Mouse (Mus musculus): ENCODE data around the gene Ppp2ca. TPM values are rescaled to one million over a fixed set of nuclear protein-coding genes. Genes with fewer than 3 reads are reported as not detected.
A peak's percentile ranks its signal among the peaks of the same experiment; 100 is the strongest.
"Not testable (repeated sequence)": the region's sequence is repeated elsewhere in the genome, so short reads cannot be mapped to it uniquely, and the experiment has no call there.

Ppp2ca gene
- polyA plus RNA-seq, 1 experiment from 2014 or later: 108 TPM

- peak; percentile 84 for ATAC-seq
- Histone ChIP-seq H3K9me3 (replicated peaks) (no peaks in the 10 kb centered on the region), H3K36me3 (ENCODE audit: poor library complexity, severe bottlenecking) (no peaks in the 10 kb centered on the region), H3K9ac (peak overlapping the region; percentile 99), H3K4me1 (peaks cover 26% of the 10 kb centered on the region), H3K27me3 (no peaks in the 10 kb centered on the region), H3K27ac (peak overlapping the region; percentile 99), H3K4me3 (peak overlapping the region; percentile 92), H3K4me2 (peak overlapping the region; percentile 83)
- under 1% methylated on average over 62 of the region's 72 CpGs for WGBS
These were observed 715 bp downstream of the Ppp2ca start for GRCm38 (mm10) chr11:52099031-52099761.

GRCm38 (mm10) chr11:52099771-52100219 is 1.3 kb downstream of the Ppp2ca start:
- H3K9me3 ChIP-seq (replicated peaks): no peaks in the 10 kb centered on the region
- no peaks in the 10 kb centered on the region for H3K36me3 ChIP-seq (ENCODE audit: poor library complexity, severe bottlenecking)
- no peak for ATAC-seq
- no peak overlapping the region for H3K27ac ChIP-seq
- WGBS: 6% methylated on average over 7 of the region's 7 CpGs
- H3K9ac ChIP-seq: peak overlapping the region; percentile 99
- H3K4me2 ChIP-seq: peak overlapping the region; percentile 83
- no peaks in the 10 kb centered on the region for H3K27me3 ChIP-seq
- H3K4me3 ChIP-seq: peak overlapping the region; percentile 92
- H3K4me1 ChIP-seq: peaks cover 26% of the 10 kb centered on the region

- WGBS: 95% methylated on average over 4 of the region's 4 CpGs
- Histone ChIP-seq H3K4me1 (peaks cover 22% of the 10 kb centered on the region), H3K27ac (no peak overlapping the region), H3K4me3 (no peak overlapping the region), H3K4me2 (no peak overlapping the region), H3K27me3 (no peaks in the 10 kb centered on the region), H3K36me3 (ENCODE audit: poor library complexity, severe bottlenecking) (no peaks in the 10 kb centered on the region), H3K9ac (no peak overlapping the region), H3K9me3 (replicated peaks) (no peaks in the 10 kb centered on the region)
- ATAC-seq: no peak
These were observed 4.5 kb downstream of the Ppp2ca start for GRCm38 (mm10) chr11:52102977-52103376.

GRCm38 (mm10) chr11:52105503-52105902 is 7.0 kb downstream of the Ppp2ca start:
- Histone ChIP-seq H3K4me2 (no peak overlapping the region), H3K27me3 (no peaks in the 10 kb centered on the region), H3K27ac (no peak overlapping the region), H3K9me3 (replicated peaks) (no peaks in the 10 kb centered on the region), H3K4me1 (peaks cover 12% of the 10 kb centered on the region), H3K9ac (no peak overlapping the region), H3K4me3 (no peak overlapping the region), H3K36me3 (ENCODE audit: poor library complexity, severe bottlenecking) (no peaks in the 10 kb centered on the region)
- ATAC-seq: no peak

DNA sequence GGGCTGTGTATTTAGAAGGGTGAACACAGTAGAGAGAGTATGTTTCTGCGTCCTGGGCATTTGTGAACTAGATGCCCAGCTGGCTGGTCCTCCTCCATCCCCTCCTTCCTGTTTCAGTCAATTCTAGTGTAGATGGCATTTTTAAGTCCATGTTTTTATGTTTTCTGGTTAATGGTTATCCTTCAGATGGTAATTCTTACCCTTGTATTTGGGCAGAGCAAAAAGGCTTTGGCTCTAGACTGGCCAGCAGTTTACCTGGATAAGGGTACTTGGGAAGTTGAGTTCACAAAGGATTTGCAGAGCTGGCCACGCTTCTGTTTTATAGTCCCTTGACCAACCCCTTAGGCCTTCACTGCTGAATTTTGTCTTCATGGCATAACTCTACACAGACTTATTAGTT is 7.6 kb downstream of the Ppp2ca start:
- H3K36me3 ChIP-seq (ENCODE audit: poor library complexity, severe bottlenecking): no peaks in the 10 kb centered on the region
- no peak overlapping the region for H3K9ac ChIP-seq
- peaks cover 10% of the 10 kb centered on the region for H3K4me1 ChIP-seq
- ATAC-seq: no peak
- H3K9me3 ChIP-seq (replicated peaks): no peaks in the 10 kb centered on the region
- no peak overlapping the region for H3K27ac ChIP-seq
- 96% methylated on average over 2 of the region's 2 CpGs for whole genome bisulfite sequencing
- no peak overlapping the region for H3K4me2 ChIP-seq
- H3K27me3 ChIP-seq: no peaks in the 10 kb centered on the region
- no peak overlapping the region for H3K4me3 ChIP-seq

DNA sequence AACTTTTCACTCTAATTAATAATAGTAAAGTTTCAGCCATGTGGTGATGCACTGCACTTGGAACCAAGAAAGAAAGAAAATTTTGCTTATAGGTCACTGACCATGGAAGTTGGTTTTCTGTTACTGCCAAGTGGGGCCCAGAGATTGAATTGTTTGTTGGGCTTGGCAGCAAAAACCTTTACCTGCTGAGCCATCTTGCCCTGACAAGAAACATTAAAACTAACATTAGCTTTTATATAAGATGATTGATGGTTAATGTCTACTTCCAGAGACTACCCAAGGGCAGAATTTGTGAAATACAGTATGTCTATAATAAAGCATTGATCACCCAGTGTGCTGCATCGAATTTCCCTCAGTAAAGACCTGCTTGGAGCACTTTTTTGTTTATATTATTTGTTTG is 8.0 kb downstream of the Ppp2ca start:
- no peaks in the 10 kb centered on the region for H3K36me3 ChIP-seq (ENCODE audit: poor library complexity, severe bottlenecking)
- H3K4me3 ChIP-seq: no peak overlapping the region
- H3K9ac ChIP-seq: no peak overlapping the region
- no peak for ATAC-seq
- H3K4me1 ChIP-seq: peaks cover 6% of the 10 kb centered on the region
- H3K27me3 ChIP-seq: no peaks in the 10 kb centered on the region
- no peak overlapping the region for H3K27ac ChIP-seq
- WGBS: 100% methylated on average over 1 of the region's 1 CpGs
- no peaks in the 10 kb centered on the region for H3K9me3 ChIP-seq (replicated peaks)
- no peak overlapping the region for H3K4me2 ChIP-seq

DNA sequence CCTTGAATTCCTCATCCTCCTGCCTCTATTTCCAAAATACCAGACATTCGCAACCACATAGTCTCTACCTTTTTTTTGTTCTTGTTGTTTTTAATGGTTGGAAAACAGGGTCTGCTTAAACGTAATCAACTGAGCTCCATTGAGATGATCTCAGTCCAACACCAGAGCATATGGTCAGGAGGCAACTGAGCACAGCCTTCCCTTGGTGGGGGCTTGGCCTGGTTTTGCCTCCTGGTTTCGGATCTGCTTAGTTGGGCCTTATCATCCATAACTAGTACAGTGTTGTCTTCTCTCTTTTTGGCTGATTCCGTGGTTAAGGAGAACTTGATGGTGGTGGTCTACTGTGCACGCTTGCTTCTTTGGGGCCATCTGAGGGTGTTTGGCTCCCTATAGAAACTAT is 10.3 kb downstream of the Ppp2ca start:
- no peak for ATAC-seq
- no peak overlapping the region for H3K9ac ChIP-seq
- 92% methylated on average over 5 of the region's 5 CpGs for WGBS

DNA sequence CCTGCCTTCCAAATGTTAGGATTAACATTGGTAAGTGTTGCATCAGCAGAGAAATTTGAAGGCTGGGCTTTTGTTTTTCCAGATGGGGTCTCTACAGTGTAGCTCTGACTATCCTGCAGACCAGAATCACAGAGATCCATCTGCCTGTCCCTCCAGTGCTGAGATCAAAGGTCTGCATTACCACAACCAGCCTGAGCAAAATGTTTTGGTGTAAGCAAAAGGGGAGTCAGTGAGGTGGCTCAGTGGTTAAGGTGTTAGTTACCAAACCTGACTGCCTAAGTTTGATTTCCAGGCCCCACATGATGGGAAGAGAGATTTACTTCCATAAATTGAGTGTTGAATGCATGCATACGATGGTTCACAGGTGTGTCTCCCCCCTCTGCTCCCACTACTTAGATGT is 10.9 kb downstream of the Ppp2ca start:
- Histone ChIP-seq H3K9me3 (replicated peaks) (no peaks in the 10 kb centered on the region), H3K4me2 (no peak overlapping the region), H3K27me3 (no peaks in the 10 kb centered on the region), H3K4me3 (no peak overlapping the region), H3K4me1 (peaks cover 4% of the 10 kb centered on the region; the same call in 1 of the 2 replicates), H3K36me3 (ENCODE audit: poor library complexity, severe bottlenecking) (peaks cover 6% of the 10 kb centered on the region), H3K27ac (no peak overlapping the region), H3K9ac (no peak overlapping the region)
- 88% methylated on average over 1 of the region's 1 CpGs for WGBS
- no peak for ATAC-seq

More for the DNA sequence above, 10.3 kb downstream of the Ppp2ca start:
- Histone ChIP-seq H3K27me3 (no peaks in the 10 kb centered on the region), H3K36me3 (ENCODE audit: poor library complexity, severe bottlenecking) (0 out of 2 replicates have a peak, but pooled peaks cover under 1% of the 10 kb centered on the region), H3K27ac (no peak overlapping the region), H3K4me2 (no peak overlapping the region), H3K9me3 (replicated peaks) (no peaks in the 10 kb centered on the region), H3K4me1 (peaks cover 4% of the 10 kb centered on the region; the same call in 1 of the 2 replicates), H3K4me3 (no peak overlapping the region)

- Histone ChIP-seq H3K27ac (no peak overlapping the region), H3K4me1 (peaks cover 4% of the 10 kb centered on the region; the same call in 1 of the 2 replicates), H3K4me2 (no peak overlapping the region), H3K36me3 (ENCODE audit: poor library complexity, severe bottlenecking) (peaks cover 63% of the 10 kb centered on the region), H3K9me3 (replicated peaks) (no peaks in the 10 kb centered on the region), H3K4me3 (no peak overlapping the region), H3K27me3 (no peaks in the 10 kb centered on the region), H3K9ac (no peak overlapping the region)
- 92% methylated on average over 3 of the region's 3 CpGs for WGBS
- ATAC-seq: no peak
These were observed 17.0 kb downstream of the Ppp2ca start for GRCm38 (mm10) chr11:52115479-52115878.

- H3K4me2 ChIP-seq; H3K9ac ChIP-seq; H3K4me1 ChIP-seq; H3K27me3 ChIP-seq; H3K27ac ChIP-seq; ATAC-seq; H3K9me3 ChIP-seq (replicated peaks); H3K4me3 ChIP-seq: not testable (repeated sequence)
- 94% methylated on average over 6 of the region's 6 CpGs for WGBS
- peaks cover 67% of the 10 kb centered on the region for H3K36me3 ChIP-seq (ENCODE audit: poor library complexity, severe bottlenecking)
These were observed 17.6 kb downstream of the Ppp2ca start for GRCm38 (mm10) chr11:52116117-52116516.

GRCm38 (mm10) chr11:52117156-52117555 is 18.7 kb downstream of the Ppp2ca start:
- H3K27me3 ChIP-seq: no peaks in the 10 kb centered on the region
- no peak overlapping the region for H3K4me3 ChIP-seq
- no peak overlapping the region for H3K4me2 ChIP-seq
- WGBS: 98% methylated on average over 7 of the region's 7 CpGs
- H3K4me1 ChIP-seq: no peaks in the 10 kb centered on the region
- no peak for ATAC-seq
- H3K9ac ChIP-seq: no peak overlapping the region
- H3K27ac ChIP-seq: no peak overlapping the region
- peaks cover 78% of the 10 kb centered on the region for H3K36me3 ChIP-seq (ENCODE audit: poor library complexity, severe bottlenecking)
- H3K9me3 ChIP-seq (replicated peaks): no peaks in the 10 kb centered on the region

DNA sequence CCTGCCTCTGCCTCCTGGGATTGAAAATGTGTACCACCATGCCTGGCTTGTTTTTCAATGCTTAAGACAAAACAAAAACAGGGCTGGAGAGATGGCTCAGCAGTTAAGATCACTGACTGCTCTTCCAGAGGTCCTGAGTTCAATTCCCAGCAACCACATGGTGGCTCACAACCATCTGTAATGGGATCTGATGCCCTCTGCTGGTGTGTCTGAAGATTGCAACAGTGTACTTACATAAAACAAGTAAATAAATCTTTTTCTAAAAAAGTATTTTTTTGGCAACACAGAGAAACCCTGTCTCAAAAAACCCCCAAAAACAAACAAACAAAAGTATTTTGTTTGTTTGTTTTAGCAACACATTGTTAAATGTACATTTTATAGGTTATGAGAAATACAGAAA is 21.9 kb downstream of the Ppp2ca start:
- H3K4me3 ChIP-seq; H3K27ac ChIP-seq; H3K27me3 ChIP-seq; H3K4me1 ChIP-seq; H3K9me3 ChIP-seq (replicated peaks); ATAC-seq; H3K4me2 ChIP-seq; H3K9ac ChIP-seq: not testable (repeated sequence)
- H3K36me3 ChIP-seq (ENCODE audit: poor library complexity, severe bottlenecking): peaks cover 94% of the 10 kb centered on the region

DNA sequence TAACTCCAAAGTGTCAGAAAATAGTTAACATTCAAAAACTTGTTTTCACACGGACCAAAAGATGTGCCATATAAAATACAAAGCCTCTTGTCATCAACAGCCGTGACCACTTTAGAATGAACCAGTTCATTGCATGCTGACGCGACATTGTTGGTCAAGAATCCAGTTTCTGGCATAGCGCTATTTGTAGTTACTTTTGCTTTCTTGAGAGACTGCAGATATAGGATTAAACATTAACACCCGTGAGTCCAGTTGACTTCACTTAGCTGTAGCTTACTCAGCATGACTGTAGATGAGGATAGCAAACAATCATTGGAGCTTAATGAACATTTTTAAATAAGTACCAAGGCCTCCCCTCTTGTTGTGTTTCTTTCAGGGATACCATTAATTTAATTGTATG is 23.6 kb downstream of the Ppp2ca start:
- ATAC-seq: no peak
- Histone ChIP-seq H3K9me3 (replicated peaks) (no peaks in the 10 kb centered on the region), H3K4me1 (no peaks in the 10 kb centered on the region), H3K9ac (no peak overlapping the region), H3K27me3 (no peaks in the 10 kb centered on the region), H3K36me3 (ENCODE audit: poor library complexity, severe bottlenecking) (peaks cover 87% of the 10 kb centered on the region), H3K4me2 (no peak overlapping the region), H3K27ac (no peak overlapping the region), H3K4me3 (no peak overlapping the region)
- 93% methylated on average over 6 of the region's 6 CpGs for WGBS

Data from forebrain, embryonic 13.5 days (tissue).